Mouse (Mus musculus): ENCODE measurements around the gene Plekhg5.

The Plekhg5 gene

DNA sequence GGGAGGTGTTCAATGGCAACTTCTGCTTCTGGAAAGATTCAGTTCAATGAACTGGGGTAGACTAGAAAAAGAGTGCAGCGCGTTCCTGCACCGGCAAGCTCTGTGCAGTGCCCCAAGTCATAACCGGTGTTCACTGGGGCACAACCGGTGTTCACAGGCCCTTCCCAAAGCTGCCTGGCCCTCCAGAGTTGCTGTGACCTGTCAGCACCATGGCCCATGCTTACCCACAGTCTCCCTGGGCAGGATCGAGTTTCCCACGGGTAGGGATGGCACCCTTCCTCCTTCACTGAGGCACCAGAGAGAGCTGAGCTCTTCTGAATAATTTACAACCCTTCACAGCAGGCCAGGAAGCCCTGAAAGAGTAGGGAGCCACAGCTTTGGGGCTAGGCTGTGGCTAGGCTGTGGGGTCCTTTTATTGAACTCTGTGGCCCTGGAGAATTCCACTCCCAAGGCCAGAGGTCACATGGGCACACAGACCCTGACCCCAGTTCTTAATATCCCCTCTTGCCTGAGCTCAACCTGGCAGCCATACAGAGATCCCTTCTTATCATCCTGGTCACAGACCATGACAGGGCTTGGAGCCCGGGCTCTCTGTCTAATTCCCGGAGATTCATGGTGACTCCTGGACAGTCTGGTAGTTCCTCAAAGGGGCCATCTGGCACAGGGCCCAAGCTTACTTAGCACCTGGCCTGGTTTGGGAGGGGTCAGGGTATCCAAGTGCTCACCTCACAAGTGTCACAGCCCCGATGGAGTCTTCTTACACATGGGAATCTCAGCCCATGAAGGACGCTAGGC is 73.9 kb downstream of the Plekhg5 start:
- DNase-seq (ENCODE audit: extremely low spot score, low read depth, low spot score): no peak

DNA sequence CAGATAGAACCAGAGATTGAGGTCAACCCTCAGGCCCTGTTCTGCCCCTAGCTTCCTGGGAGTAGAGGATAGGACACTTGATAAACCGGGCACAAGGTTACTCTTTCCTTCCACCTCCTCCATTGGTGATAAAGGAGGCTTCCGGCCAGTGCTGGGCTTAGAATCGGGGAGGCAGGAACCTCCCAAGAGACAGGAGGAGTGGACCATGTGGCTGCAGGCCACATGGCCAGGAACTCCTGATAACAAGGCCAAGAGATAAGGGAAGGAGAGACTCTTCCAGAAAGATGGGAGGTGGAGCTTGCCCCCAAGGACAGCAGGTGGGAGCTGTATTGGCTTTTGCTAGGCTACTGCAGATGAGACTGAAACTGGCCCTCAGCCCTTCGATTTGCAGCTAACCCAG is 78.2 kb downstream of the Plekhg5 start:
- no peak for DNase-seq (ENCODE audit: extremely low spot score, low read depth, low spot score)

GRCm38 (mm10) chr4:152151451-152151965 is 79.2 kb downstream of the Plekhg5 start:
- no peak for DNase-seq (ENCODE audit: extremely low spot score, low read depth, low spot score)

GRCm38 (mm10) chr4:152151966-152152544 is 79.8 kb downstream of the Plekhg5 start, which contains the start of gene Espn:
Gene Espn (minus strand): TSS chr4:152152371.
- DNase-seq (ENCODE audit: extremely low spot score, low read depth, low spot score): no peak

- DNase-seq (ENCODE audit: extremely low spot score, low read depth, low spot score): no peak
Observed at GRCm38 (mm10) chr4:152153771-152154177, 81.5 kb downstream of the Plekhg5 start.

GRCm38 (mm10) chr4:152155019-152155418 is 82.7 kb downstream of the Plekhg5 start:
- no peak for DNase-seq (ENCODE audit: extremely low spot score, low read depth, low spot score)

- no peak for DNase-seq (ENCODE audit: extremely low spot score, low read depth, low spot score)
Observed at GRCm38 (mm10) chr4:152157779-152158584, 85.7 kb downstream of the Plekhg5 start.

GRCm38 (mm10) chr4:152158585-152159284 is 86.4 kb downstream of the Plekhg5 start, which contains the start of gene Hes2:
Gene Hes2 (plus strand): TSS chr4:152158867.
- DNase-seq (ENCODE audit: extremely low spot score, low read depth, low spot score): no peak

- no peak for DNase-seq (ENCODE audit: extremely low spot score, low read depth, low spot score)
Observed at GRCm38 (mm10) chr4:152159285-152159678, 87.0 kb downstream of the Plekhg5 start.

DNA sequence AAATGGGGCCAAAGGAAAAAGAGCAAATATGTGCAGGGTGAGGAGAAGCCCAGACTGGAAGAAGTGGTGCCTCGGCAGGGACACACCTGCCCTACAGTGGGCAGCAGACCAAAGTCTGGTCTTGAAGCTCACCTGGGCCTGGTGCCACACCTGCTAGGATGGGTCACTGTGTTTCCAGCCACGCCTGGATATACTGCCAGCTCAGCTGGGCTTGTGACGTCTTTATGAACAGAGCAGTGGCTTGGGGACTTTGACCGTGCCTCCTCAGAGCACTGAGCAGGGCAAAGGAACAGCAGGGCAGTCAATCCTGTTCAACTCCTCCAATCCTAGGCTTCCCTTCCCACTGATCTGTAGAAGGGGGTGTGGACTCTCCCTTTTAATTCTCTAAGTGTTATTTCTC is 88.5 kb downstream of the Plekhg5 start:
- DNase-seq (ENCODE audit: extremely low spot score, low read depth, low spot score): no peak

DNA sequence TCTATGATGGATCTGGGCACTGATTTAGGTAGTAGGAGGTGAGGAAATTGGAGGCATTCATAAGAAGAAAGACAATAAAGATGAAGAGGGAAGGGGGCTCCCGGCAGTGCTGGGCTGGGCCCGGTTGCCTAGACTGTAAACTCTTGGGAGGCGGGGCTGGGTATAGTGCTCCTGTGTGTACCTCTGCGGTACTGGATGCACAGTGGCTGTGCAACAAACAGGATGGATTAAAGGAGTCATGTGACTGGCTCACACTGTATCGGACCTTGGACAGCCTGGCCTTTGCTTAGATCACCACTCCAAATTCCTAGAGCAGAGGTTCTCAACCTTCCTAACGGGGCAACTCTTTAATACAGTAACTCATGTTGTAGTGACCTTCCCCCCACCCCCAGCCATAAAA is 89.3 kb downstream of the Plekhg5 start:
- no peak for DNase-seq (ENCODE audit: extremely low spot score, low read depth, low spot score)

GRCm38 (mm10) chr4:152162748-152163147 is 90.5 kb downstream of the Plekhg5 start:
- DNase-seq (ENCODE audit: extremely low spot score, low read depth, low spot score): no peak

All from hindlimb bud, embryonic 11.5 days (tissue).